Mouse (Mus musculus): ENCODE results near the gene Rnf121. TPM values are rescaled to one million over a fixed set of nuclear protein-coding genes. Genes with fewer than 3 reads are reported as not detected.
A peak's percentile ranks its signal among the peaks of the same experiment; 100 is the strongest.

Rnf121 gene
- 10 to 100 TPM; 20.4 to 24.3 TPM for total RNA-seq (2021)

GRCm38 (mm10) chr7:102065046-102065891 is at the start of gene Rnf121, which contains the start of the genes Xndc1 and Xntrpc:
Gene Rnf121, minus strand, starts transcription at chr7:102065469.
Gene Xndc1, plus strand, starts transcription at chr7:102065511.
Gene Xntrpc, plus strand, starts transcription at chr7:102065713.
- intact Hi-C loops (cut with DNase I): loop anchor here (2.0 kb wide), 1 partner anchor 66 kb away; no protein-coding TSS in a partner anchor
- peak; percentile 95 to 96 for DNase-seq

- intact Hi-C loops (cut with DNase I): no loop called here
- no peak for DNase-seq
These were observed 48.0 kb upstream of the Rnf121 start for GRCm38 (mm10) chr7:102113151-102113729.

- DNase-seq: no peak
- intact Hi-C loops (cut with DNase I): no loop called here
These were observed 44.5 kb upstream of the Rnf121 start for GRCm38 (mm10) chr7:102109746-102110145.

GRCm38 (mm10) chr7:102109171-102109570 is 43.9 kb upstream of the Rnf121 start, which contains the start of gene Art5:
Gene Art5, minus strand, starts transcription at chr7:102109489.
- intact Hi-C loops (cut with DNase I): no loop called here
- DNase-seq: no peak

- peak; percentile 17 to 22 for DNase-seq
- intact Hi-C loops (cut with DNase I): no loop called here
These were observed 42.9 kb upstream of the Rnf121 start for GRCm38 (mm10) chr7:102108206-102108605.

- intact Hi-C loops (cut with DNase I): no loop called here
- DNase-seq: peak; percentile 60 to 64
These were observed 41.5 kb upstream of the Rnf121 start for GRCm38 (mm10) chr7:102106700-102107141.

GRCm38 (mm10) chr7:102104126-102104525 is 38.9 kb upstream of the Rnf121 start:
- intact Hi-C loops (cut with DNase I): no loop called here
- DNase-seq: peak in 1 of 2 experiments; percentile 11

- DNase-seq: no peak
- intact Hi-C loops (cut with DNase I): no loop called here
These were observed 38.3 kb upstream of the Rnf121 start for GRCm38 (mm10) chr7:102103555-102103954.

GRCm38 (mm10) chr7:102102696-102103095 is 37.4 kb upstream of the Rnf121 start:
- peak; percentile 28 to 33 for DNase-seq
- intact Hi-C loops (cut with DNase I): no loop called here

- intact Hi-C loops (cut with DNase I): no loop called here
- DNase-seq: peak in 1 of 2 experiments; percentile 40
These were observed 37.0 kb upstream of the Rnf121 start for GRCm38 (mm10) chr7:102102241-102102640.

GRCm38 (mm10) chr7:102101487-102101886 is 36.2 kb upstream of the Rnf121 start, which contains the start of gene Art1:
Gene Art1, plus strand, starts transcription at chr7:102101743.
- intact Hi-C loops (cut with DNase I): no loop called here
- DNase-seq: peak; percentile 40 to 42

GRCm38 (mm10) chr7:102100868-102101267 is 35.6 kb upstream of the Rnf121 start:
- no peak for DNase-seq
- intact Hi-C loops (cut with DNase I): no loop called here

GRCm38 (mm10) chr7:102099760-102100661 is 34.7 kb upstream of the Rnf121 start:
- intact Hi-C loops (cut with DNase I): no loop called here
- DNase-seq: peak; percentile 55 to 59

GRCm38 (mm10) chr7:102087336-102087735 is 22.1 kb upstream of the Rnf121 start:
- intact Hi-C loops (cut with DNase I): no loop called here

GRCm38 (mm10) chr7:102084041-102084696 is 18.9 kb upstream of the Rnf121 start:
- intact Hi-C loops (cut with DNase I): no loop called here
- no peak for DNase-seq

More at GRCm38 (mm10) chr7:102087336-102087735, 22.1 kb upstream of the Rnf121 start:
- no peak for DNase-seq

- intact Hi-C loops (cut with DNase I): no loop called here
- no peak for DNase-seq
These were observed 17.5 kb upstream of the Rnf121 start, which contains the start of gene Trpc2 for GRCm38 (mm10) chr7:102082816-102083215. Gene Trpc2, plus strand, starts transcription at chr7:102083116.

- intact Hi-C loops (cut with DNase I): no loop called here
- DNase-seq: no peak
These were observed 16.5 kb upstream of the Rnf121 start for GRCm38 (mm10) chr7:102081784-102082183.

- no peak for DNase-seq
- intact Hi-C loops (cut with DNase I): no loop called here
These were observed 15.0 kb upstream of the Rnf121 start for GRCm38 (mm10) chr7:102080311-102080710.

GRCm38 (mm10) chr7:102078517-102078916 is 13.2 kb upstream of the Rnf121 start:
- peak; percentile 32 to 60 for DNase-seq
- intact Hi-C loops (cut with DNase I): loop anchor here (2.0 to 5.0 kb wide), 2 partner anchors 81 to 160 kb away; no protein-coding TSS in a partner anchor
